Mouse (Mus musculus): ENCODE measurements around the gene Lbx1.
A peak's percentile ranks its signal among the peaks of the same experiment; 100 is the strongest.

Lbx1 gene

GRCm38 (mm10) chr19:45209776-45210422, 25.7 kb downstream of the Lbx1 start:
- no peak for DNase-seq

GRCm38 (mm10) chr19:45209191-45209590, 26.4 kb downstream of the Lbx1 start:
- DNase-seq = no peak

- DNase-seq = no peak
Observed at GRCm38 (mm10) chr19:45208438-45209060, 27.1 kb downstream of the Lbx1 start.

GRCm38 (mm10) chr19:45207662-45208437, 27.8 kb downstream of the Lbx1 start:
- DNase-seq = peak; percentile 37

GRCm38 (mm10) chr19:45207153-45207552, 28.5 kb downstream of the Lbx1 start:
- DNase-seq = no peak

- DNase-seq = peak; percentile 7
Observed at GRCm38 (mm10) chr19:45205311-45206105, 30.1 kb downstream of the Lbx1 start.

GRCm38 (mm10) chr19:45196967-45197366, 38.6 kb downstream of the Lbx1 start:
- DNase-seq = no peak

GRCm38 (mm10) chr19:45194651-45195050, 41.0 kb downstream of the Lbx1 start:
- DNase-seq = no peak
